Mouse (Mus musculus) hindbrain, embryonic 10.5 days (tissue): ENCODE data around the gene Cdh13. TPM values are rescaled to one million over a fixed set of nuclear protein-coding genes. Genes with fewer than 3 reads are reported as not detected.

Experiments used
- DNase-seq: peaks from one replicate; pipeline ENCODE4 v3.0.0-alpha.2; 2017; ENCODE audit warnings: low spot score
- H3K27ac ChIP-seq: fragments of 300-500 bp; sonication (generic); 2 replicates; pipeline ENCODE4 v1.5.1; 2016; ENCODE audit warnings: mild to moderate bottlenecking, moderate library complexity
- H3K27me3 ChIP-seq: fragments of 300-500 bp; sonication (generic); 2 replicates; pipeline ENCODE4 v1.6.1; 2016; ENCODE audit warnings: mild to moderate bottlenecking; ENCODE audit not compliant: poor library complexity, insufficient read depth, severe bottlenecking
- H3K36me3 ChIP-seq: fragments of 300-500 bp; sonication (generic); 2 replicates; pipeline ENCODE4 v1.6.1; 2016; ENCODE audit warnings: mild to moderate bottlenecking, moderate library complexity
- H3K4me1 ChIP-seq: fragments of 300-500 bp; sonication (generic); replicated peaks from 2 replicates; pipeline ENCODE4 v1.6.1; 2016; ENCODE audit warnings: mild to moderate bottlenecking
- H3K4me3 ChIP-seq: fragments of 300-500 bp; sonication (generic); 2 replicates; pipeline ENCODE4 v1.5.1; 2016; ENCODE audit warnings: mild to moderate bottlenecking, moderate library complexity
- H3K9me3 ChIP-seq: fragments of 300-500 bp; sonication (generic); 2 replicates; pipeline ENCODE4 v1.6.1; 2016; ENCODE audit warnings: mild to moderate bottlenecking, moderate library complexity
- WGBS: fragments of 180-500 bp; shearing (Covaris S2); methylation state at CpG from one replicate; pipeline ENCODE4 v1.1.7; 2016; 5-methylcytosine and 5-hydroxymethylcytosine counted together
- polyA plus RNA-seq: library from polyadenylated mRNA; unstranded; fragments of >200 nt; fragmentation: Nextera tagmentation; extraction: Ambion mirVana; gene quantifications from 2 replicates; pipeline ENCODE4 v1.2.1, GENCODE M21; 2016

The Cdh13 gene
- polyA plus RNA-seq, 1 experiment from 2014 or later: 8.5 TPM

GRCm38 (mm10) chr8:119018675-119019074 lies 735.1 kb downstream of the Cdh13 start:
- Histone ChIP-seq H3K27ac (no peak overlapping the region), H3K9me3 (no peaks in the 10 kb centered on the region), H3K27me3 (no peaks in the 10 kb centered on the region), H3K4me1 (no peaks in the 10 kb centered on the region), H3K4me3 (no peak overlapping the region), H3K36me3 (no peaks in the 10 kb centered on the region)
- DNase-seq: no peak
- WGBS: 75% methylated on average over 6 of the region's 6 CpGs

- Histone ChIP-seq H3K9me3 (no peaks in the 10 kb centered on the region), H3K4me1 (no peaks in the 10 kb centered on the region), H3K4me3 (no peak overlapping the region), H3K36me3 (no peaks in the 10 kb centered on the region), H3K27ac (no peak overlapping the region), H3K27me3 (no peaks in the 10 kb centered on the region)
- WGBS: 85% methylated on average over 11 of the region's 11 CpGs
- no peak for DNase-seq
These were observed 737.2 kb downstream of the Cdh13 start for GRCm38 (mm10) chr8:119020781-119021180.

- 94% methylated on average over 11 of the region's 11 CpGs for WGBS
- H3K27ac ChIP-seq: no peak overlapping the region
- H3K27me3 ChIP-seq: no peaks in the 10 kb centered on the region
- no peaks in the 10 kb centered on the region for H3K4me1 ChIP-seq
- H3K9me3 ChIP-seq: no peaks in the 10 kb centered on the region
- no peak overlapping the region for H3K4me3 ChIP-seq
- H3K36me3 ChIP-seq: no peaks in the 10 kb centered on the region
- no peak for DNase-seq
These were observed 737.9 kb downstream of the Cdh13 start for GRCm38 (mm10) chr8:119021478-119021877.

GRCm38 (mm10) chr8:119022301-119022870 lies 738.9 kb downstream of the Cdh13 start:
- Histone ChIP-seq H3K27ac (no peak overlapping the region), H3K36me3 (no peaks in the 10 kb centered on the region), H3K27me3 (no peaks in the 10 kb centered on the region), H3K4me1 (no peaks in the 10 kb centered on the region), H3K4me3 (no peak overlapping the region), H3K9me3 (no peaks in the 10 kb centered on the region)
- no peak for DNase-seq
- 71% methylated on average over 9 of the region's 9 CpGs for WGBS

GRCm38 (mm10) chr8:119033398-119033797 lies 749.9 kb downstream of the Cdh13 start:
- WGBS: 86% methylated on average over 11 of the region's 11 CpGs
- no peak overlapping the region for H3K4me3 ChIP-seq
- no peak overlapping the region for H3K27ac ChIP-seq
- no peaks in the 10 kb centered on the region for H3K4me1 ChIP-seq
- no peak for DNase-seq
- H3K9me3 ChIP-seq: peaks cover 7% of the 10 kb centered on the region; the same call in 1 of the 2 replicates
- no peaks in the 10 kb centered on the region for H3K27me3 ChIP-seq
- no peaks in the 10 kb centered on the region for H3K36me3 ChIP-seq

- Histone ChIP-seq H3K4me1 (no peaks in the 10 kb centered on the region), H3K27me3 (no peaks in the 10 kb centered on the region), H3K27ac (no peak overlapping the region), H3K36me3 (no peaks in the 10 kb centered on the region), H3K9me3 (peaks cover 7% of the 10 kb centered on the region; the same call in 1 of the 2 replicates), H3K4me3 (no peak overlapping the region)
- 96% methylated on average over 3 of the region's 3 CpGs for WGBS
- no peak for DNase-seq
These were observed 750.5 kb downstream of the Cdh13 start for GRCm38 (mm10) chr8:119034037-119034436.

- Histone ChIP-seq H3K4me1 (no peaks in the 10 kb centered on the region), H3K4me3 (no peak overlapping the region), H3K9me3 (peaks cover 7% of the 10 kb centered on the region; the same call in 1 of the 2 replicates), H3K36me3 (no peaks in the 10 kb centered on the region), H3K27ac (no peak overlapping the region), H3K27me3 (no peaks in the 10 kb centered on the region)
- WGBS: 91% methylated on average over 7 of the region's 7 CpGs
- DNase-seq: no peak
These were observed 751.6 kb downstream of the Cdh13 start for GRCm38 (mm10) chr8:119035126-119035525.

- Histone ChIP-seq H3K36me3 (no peaks in the 10 kb centered on the region), H3K4me3 (no peak overlapping the region), H3K27me3 (no peaks in the 10 kb centered on the region), H3K4me1 (no peaks in the 10 kb centered on the region), H3K27ac (no peak overlapping the region), H3K9me3 (no peaks in the 10 kb centered on the region)
- DNase-seq: no peak
- WGBS: 84% methylated on average over 11 of the region's 11 CpGs
These were observed 754.0 kb downstream of the Cdh13 start for GRCm38 (mm10) chr8:119037571-119037970.

- Histone ChIP-seq H3K27me3 (no peaks in the 10 kb centered on the region), H3K4me3 (no peak overlapping the region), H3K4me1 (no peaks in the 10 kb centered on the region), H3K9me3 (no peaks in the 10 kb centered on the region), H3K27ac (no peak overlapping the region), H3K36me3 (no peaks in the 10 kb centered on the region)
- WGBS: 86% methylated on average over 2 of the region's 2 CpGs
- no peak for DNase-seq
These were observed 755.8 kb downstream of the Cdh13 start for GRCm38 (mm10) chr8:119039358-119039757.

GRCm38 (mm10) chr8:119057876-119058275 lies 774.3 kb downstream of the Cdh13 start:
- no peak for DNase-seq
- H3K4me1 ChIP-seq: peaks cover 10% of the 10 kb centered on the region
- H3K4me3 ChIP-seq: no peak overlapping the region
- WGBS: 83% methylated on average over 5 of the region's 5 CpGs
- H3K27me3 ChIP-seq: no peaks in the 10 kb centered on the region
- no peaks in the 10 kb centered on the region for H3K9me3 ChIP-seq
- no peaks in the 10 kb centered on the region for H3K36me3 ChIP-seq
- no peak overlapping the region for H3K27ac ChIP-seq

GRCm38 (mm10) chr8:119061671-119062070 lies 778.1 kb downstream of the Cdh13 start:
- no peak for DNase-seq
- Histone ChIP-seq H3K27me3 (no peaks in the 10 kb centered on the region), H3K36me3 (no peaks in the 10 kb centered on the region), H3K4me1 (peaks cover 10% of the 10 kb centered on the region), H3K4me3 (no peak overlapping the region), H3K27ac (no peak overlapping the region), H3K9me3 (no peaks in the 10 kb centered on the region)
- 83% methylated on average over 12 of the region's 12 CpGs for WGBS

- Histone ChIP-seq H3K9me3 (no peaks in the 10 kb centered on the region), H3K36me3 (no peaks in the 10 kb centered on the region), H3K4me3 (no peak overlapping the region), H3K27me3 (no peaks in the 10 kb centered on the region), H3K4me1 (peaks cover 6% of the 10 kb centered on the region), H3K27ac (no peak overlapping the region)
- 27% methylated on average over 11 of the region's 11 CpGs for WGBS
- peak; percentile 65 for DNase-seq
These were observed 781.0 kb downstream of the Cdh13 start for GRCm38 (mm10) chr8:119064523-119064922.

GRCm38 (mm10) chr8:119072291-119072690 lies 788.8 kb downstream of the Cdh13 start:
- Histone ChIP-seq H3K27me3 (no peaks in the 10 kb centered on the region), H3K36me3 (no peaks in the 10 kb centered on the region), H3K4me3 (no peak overlapping the region), H3K4me1 (peaks cover 14% of the 10 kb centered on the region), H3K27ac (no peak overlapping the region), H3K9me3 (no peaks in the 10 kb centered on the region)
- 77% methylated on average over 6 of the region's 6 CpGs for WGBS
- no peak for DNase-seq

- 86% methylated on average over 8 of the region's 8 CpGs for WGBS
- H3K27me3 ChIP-seq: no peaks in the 10 kb centered on the region
- H3K36me3 ChIP-seq: no peaks in the 10 kb centered on the region
- no peaks in the 10 kb centered on the region for H3K4me1 ChIP-seq
- H3K4me3 ChIP-seq: no peak overlapping the region
- H3K27ac ChIP-seq: no peak overlapping the region
- no peaks in the 10 kb centered on the region for H3K9me3 ChIP-seq
- DNase-seq: no peak
These were observed 801.5 kb downstream of the Cdh13 start for GRCm38 (mm10) chr8:119085022-119085421.
